Mouse (Mus musculus) small intestine, adult 2 months (tissue): Measurements from ENCODE around the gene Cib1.

ENCODE experiments used
- CTCF ChIP-seq: fragments of 200-500 bp; IDR thresholded peaks from 2 replicates; pipeline ENCODE4 v1.5.1; 2012; ENCODE audit warnings: low read depth, mild to moderate bottlenecking, control low read depth, inconsistent platforms, low read length, moderate library complexity, mixed read lengths; ENCODE audit not compliant: insufficient replicate concordance, insufficient read length; ENCODE audit errors: extremely low read depth
- POLR2A ChIP-seq: fragments of 200-500 bp; IDR thresholded peaks from 2 replicates; pipeline ENCODE4 v1.6.1; 2012; ENCODE audit warnings: low read depth, mild to moderate bottlenecking, control low read depth, inconsistent platforms, low read length, moderate library complexity

DNA sequence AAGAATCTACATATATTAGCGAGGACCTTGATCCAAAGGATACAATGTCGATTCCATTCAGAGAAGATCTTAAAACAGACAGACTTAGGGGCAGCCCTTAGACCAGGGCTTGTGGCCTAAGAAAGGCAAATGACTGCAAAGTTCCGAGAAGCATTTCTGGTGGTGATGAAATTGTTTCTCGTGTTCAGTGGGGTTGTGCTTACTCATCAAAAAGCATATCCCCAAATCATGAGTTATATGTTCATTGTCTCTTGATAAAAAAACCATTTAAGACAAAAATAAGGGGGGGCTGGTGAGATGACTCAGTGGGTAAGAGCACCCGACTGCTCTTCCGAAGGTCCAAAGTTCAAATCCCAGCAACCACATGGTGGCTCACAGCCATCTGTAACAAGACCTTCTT, 53.3 kb downstream of the Cib1 start:
- TF ChIP-seq CTCF (no peak), POLR2A (no peak)
